Mouse (Mus musculus) heart, embryonic 12.5 days (tissue): ENCODE data around the gene Enho. TPM values are rescaled to one million over a fixed set of nuclear protein-coding genes. Genes with fewer than 3 reads are reported as not detected.
A peak's percentile ranks its signal among the peaks of the same experiment; 100 is the strongest.

Experiments used
- ATAC-seq: fragments of 200-750 bp; cut with Nextera tagmentation; 2 replicates; pipeline ENCODE4 v1.8.0; 2017; ENCODE audit warnings: moderate TSS enrichment, moderate library complexity; ENCODE audit not compliant: insufficient number of reproducible peaks, low FRiP score
- H3K27ac ChIP-seq: fragments of 300-500 bp; sonication (generic); 2 replicates; pipeline ENCODE4 v1.5.1; 2016; ENCODE audit warnings: mild to moderate bottlenecking, moderate library complexity; ENCODE audit not compliant: poor library complexity, severe bottlenecking
- H3K27me3 ChIP-seq: fragments of 300-500 bp; sonication (generic); replicated peaks from 2 replicates; pipeline ENCODE4 v1.6.1; 2016; ENCODE audit warnings: mild to moderate bottlenecking, moderate library complexity
- H3K36me3 ChIP-seq: fragments of 300-500 bp; sonication (generic); 2 replicates; pipeline ENCODE4 v1.6.1; 2016; ENCODE audit warnings: mild to moderate bottlenecking, moderate library complexity
- H3K4me1 ChIP-seq: fragments of 300-500 bp; sonication (generic); replicated peaks from 2 replicates; pipeline ENCODE4 v1.6.1; 2016; ENCODE audit warnings: mild to moderate bottlenecking
- H3K4me2 ChIP-seq: fragments of 300-500 bp; sonication (generic); 2 replicates; pipeline ENCODE4 v1.6.1; 2016; ENCODE audit warnings: mild to moderate bottlenecking, moderate library complexity
- H3K4me3 ChIP-seq: fragments of 300-500 bp; sonication (generic); 2 replicates; pipeline ENCODE4 v1.5.1; 2016; ENCODE audit warnings: mild to moderate bottlenecking
- H3K9ac ChIP-seq: fragments of 300-500 bp; sonication (generic); 2 replicates; pipeline ENCODE4 v1.6.1; 2016; ENCODE audit warnings: mild to moderate bottlenecking, moderate library complexity
- H3K9me3 ChIP-seq: fragments of 300-500 bp; sonication (generic); replicated peaks from 2 replicates; pipeline ENCODE4 v1.6.1; 2016; ENCODE audit warnings: mild to moderate bottlenecking, moderate library complexity
- WGBS: fragments of 180-500 bp; shearing (Covaris S2); methylation state at CpG from one replicate; pipeline ENCODE4 v1.1.7; 2016; 5-methylcytosine and 5-hydroxymethylcytosine counted together
- polyA plus RNA-seq: library from polyadenylated mRNA; unstranded; fragments of >200 nt; fragmentation: Nextera tagmentation; extraction: Ambion mirVana; gene quantifications from 2 replicates; pipeline ENCODE4 v1.2.1, GENCODE M21; 2016

The Enho gene
- polyA plus RNA-seq, 1 experiment from 2014 or later, result 4.9 TPM

DNA sequence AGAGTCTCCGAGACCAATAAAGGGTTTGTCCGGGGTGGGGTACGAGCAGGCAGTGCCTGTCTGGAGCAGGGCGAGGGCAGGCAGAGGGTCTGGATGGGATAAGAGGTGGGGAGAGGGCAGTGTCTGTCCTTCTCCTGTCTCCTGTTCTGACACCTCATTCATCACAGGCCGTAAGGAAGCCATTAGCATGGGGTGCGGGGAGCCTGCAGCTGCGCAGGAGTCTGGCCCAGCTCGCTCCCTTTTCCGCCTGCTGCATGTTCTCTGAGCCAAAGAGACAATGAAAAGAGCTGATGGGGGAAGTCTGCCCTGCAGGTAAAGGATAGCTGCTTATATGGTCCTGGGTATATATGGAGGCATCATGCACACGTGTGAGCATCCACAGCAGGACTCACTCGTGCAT lies 22.6 kb upstream of the Enho start:
- Histone ChIP-seq H3K27me3 (peaks cover 52% of the 10 kb centered on the region), H3K4me1 (peaks cover 57% of the 10 kb centered on the region), H3K27ac (no peak overlapping the region), H3K9ac (no peak overlapping the region), H3K36me3 (0 out of 2 replicates have a peak, but pooled peaks cover under 1% of the 10 kb centered on the region), H3K4me2 (no peak overlapping the region), H3K4me3 (no peak overlapping the region), H3K9me3 (no peaks in the 10 kb centered on the region)
- ATAC-seq, result no peak
- WGBS, result 61% methylated on average over 11 of the region's 11 CpGs

DNA sequence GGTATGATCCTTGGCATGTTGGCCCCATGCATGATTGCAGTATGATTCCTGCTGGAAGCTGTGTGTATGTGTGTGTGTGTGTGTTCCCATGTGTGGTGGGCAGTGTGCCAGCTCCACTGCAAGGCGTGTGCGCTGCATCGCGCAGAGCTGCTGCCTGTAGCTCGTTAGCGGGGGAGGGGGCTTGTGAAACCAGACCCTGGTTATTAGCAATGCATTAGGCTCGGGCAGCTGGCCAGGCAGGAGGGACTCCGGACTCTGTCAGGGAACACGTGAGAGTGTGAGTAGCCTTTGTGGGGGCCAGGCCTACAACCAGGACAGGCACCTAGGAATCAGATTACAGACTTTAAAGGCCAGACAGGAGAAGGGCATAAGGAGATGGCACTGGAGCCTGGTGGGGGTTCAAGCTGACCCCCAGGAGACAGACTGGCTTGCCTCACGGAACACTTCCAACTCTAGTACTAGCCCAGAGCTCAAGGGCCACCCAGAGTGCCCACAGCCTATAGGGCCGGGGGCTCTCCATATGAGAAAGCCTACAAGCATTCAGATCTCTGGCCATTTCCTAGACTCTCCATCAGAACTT lies 20.8 kb upstream of the Enho start:
- H3K9me3 ChIP-seq, result no peaks in the 10 kb centered on the region
- H3K27me3 ChIP-seq, result peaks cover 62% of the 10 kb centered on the region
- H3K4me1 ChIP-seq, result peaks cover 57% of the 10 kb centered on the region
- H3K27ac ChIP-seq, result no peak overlapping the region
- no peak overlapping the region for H3K4me2 ChIP-seq
- H3K36me3 ChIP-seq, result 0 out of 2 replicates have a peak, but pooled peaks cover 2% of the 10 kb centered on the region
- 37% methylated on average over 11 of the region's 11 CpGs for whole genome bisulfite sequencing
- no peak overlapping the region for H3K4me3 ChIP-seq
- 0 out of 2 replicates have a peak, but pooled peaks have one; percentile 10 for ATAC-seq
- H3K9ac ChIP-seq, result no peak overlapping the region

DNA sequence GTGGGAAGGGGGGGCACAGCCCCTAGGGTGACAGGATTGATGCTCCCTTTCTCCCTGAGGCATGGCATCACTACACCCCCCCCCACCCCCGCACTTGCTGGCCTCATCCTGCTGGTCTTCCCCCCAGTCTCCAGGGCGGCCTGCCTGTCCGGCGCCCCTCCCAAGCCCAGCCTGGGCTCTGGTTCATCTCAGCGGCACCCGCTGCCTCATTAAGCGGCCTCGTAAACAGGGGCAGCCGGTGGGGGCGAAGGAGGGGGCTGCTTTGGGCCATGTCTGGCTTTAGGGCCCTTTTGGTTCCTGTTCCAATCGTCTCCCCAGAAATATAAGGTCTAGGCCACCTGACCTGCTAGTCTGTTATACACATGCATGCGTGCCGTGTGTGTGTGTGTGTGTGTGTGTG lies 19.4 kb upstream of the Enho start:
- Histone ChIP-seq H3K36me3 (0 out of 2 replicates have a peak, but pooled peaks cover 2% of the 10 kb centered on the region), H3K4me2 (no peak overlapping the region), H3K27me3 (peaks cover 67% of the 10 kb centered on the region), H3K4me1 (peaks cover 45% of the 10 kb centered on the region), H3K4me3 (no peak overlapping the region), H3K27ac (no peak overlapping the region), H3K9ac (no peak overlapping the region), H3K9me3 (no peaks in the 10 kb centered on the region)
- no peak for ATAC-seq
- WGBS, result 46% methylated on average over 13 of the region's 13 CpGs

DNA sequence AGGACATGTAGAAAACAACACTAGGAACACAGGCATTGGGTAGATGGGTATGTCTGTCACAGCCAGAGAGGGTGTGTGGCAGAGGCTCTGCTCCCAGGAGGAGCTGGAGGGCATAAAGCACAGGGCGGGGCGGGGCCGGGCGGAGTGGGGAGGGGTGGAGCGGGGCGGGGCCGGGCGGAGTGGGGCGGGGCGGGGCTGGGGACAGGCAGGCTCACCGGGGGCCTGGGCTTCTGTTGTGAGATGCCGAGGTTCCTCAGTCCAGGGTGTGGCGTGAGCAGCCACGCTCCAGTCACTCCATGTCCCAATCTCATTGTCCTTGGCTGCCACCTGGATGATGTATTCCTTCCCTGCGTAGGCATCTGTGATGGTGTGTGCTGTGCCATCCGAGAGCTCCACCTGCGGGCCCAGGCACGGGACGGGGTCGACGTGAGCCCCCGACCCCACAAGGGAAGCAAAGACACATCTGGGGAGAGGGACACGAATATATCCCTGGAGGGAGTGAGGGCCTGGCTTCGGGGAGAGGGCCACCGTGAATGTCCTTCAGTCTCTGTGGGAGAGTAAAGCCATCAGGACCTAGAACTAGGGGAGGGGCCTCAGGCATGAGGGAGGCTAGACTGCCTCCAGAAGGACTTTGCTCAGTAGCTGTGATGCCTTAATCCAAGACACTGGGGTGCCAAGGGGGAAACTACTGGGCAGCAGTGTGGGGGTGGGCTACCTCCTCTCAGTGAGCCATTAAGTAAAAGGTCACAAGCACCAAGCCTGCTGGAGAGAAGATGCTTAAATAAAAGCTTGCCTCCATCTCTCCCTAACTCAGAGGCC lies 18.7 kb upstream of the Enho start:
- peak overlapping the region; percentile 19 for H3K4me2 ChIP-seq
- ATAC-seq, result 0 out of 2 replicates have a peak, but pooled peaks have one; percentile 30

DNA sequence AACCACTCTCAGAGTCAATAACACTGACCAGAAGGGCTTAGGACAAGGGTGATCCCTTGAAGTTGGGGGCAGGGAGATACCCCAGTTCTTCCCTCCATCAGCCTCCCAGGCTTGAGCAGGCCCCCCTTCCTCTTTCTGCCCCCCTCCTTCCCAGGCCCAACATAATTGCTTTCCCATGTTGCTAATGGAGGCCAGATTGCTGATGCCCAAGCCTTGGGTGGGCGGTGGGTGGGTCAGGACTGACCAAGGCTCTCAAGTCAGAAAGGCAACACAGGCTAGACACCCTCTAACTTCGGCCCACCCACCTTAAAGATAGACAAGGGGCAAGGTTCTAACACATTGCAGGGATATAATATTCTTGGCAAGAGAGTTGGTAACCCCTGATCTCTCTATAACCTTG lies 15.4 kb upstream of the Enho start:
- H3K9me3 ChIP-seq, result no peaks in the 10 kb centered on the region
- no peak overlapping the region for H3K9ac ChIP-seq
- peaks cover 19% of the 10 kb centered on the region for H3K4me1 ChIP-seq
- ATAC-seq, result no peak
- peaks cover 45% of the 10 kb centered on the region for H3K27me3 ChIP-seq
- no peak overlapping the region for H3K27ac ChIP-seq
- 75% methylated on average over 2 of the region's 2 CpGs for WGBS
- H3K4me2 ChIP-seq, result no peak overlapping the region
- 0 out of 2 replicates have a peak, but pooled peaks cover 2% of the 10 kb centered on the region for H3K36me3 ChIP-seq
- no peak overlapping the region for H3K4me3 ChIP-seq

More for the DNA sequence above, 18.7 kb upstream of the Enho start:
- H3K4me1 ChIP-seq, result peaks cover 37% of the 10 kb centered on the region
- peak overlapping the region; percentile 14; the same call in 1 of the 2 replicates for H3K9ac ChIP-seq
- no peak overlapping the region for H3K4me3 ChIP-seq
- no peak overlapping the region for H3K27ac ChIP-seq
- 17% methylated on average over 25 of the region's 25 CpGs for WGBS
- no peaks in the 10 kb centered on the region for H3K9me3 ChIP-seq
- H3K36me3 ChIP-seq, result 0 out of 2 replicates have a peak, but pooled peaks cover 2% of the 10 kb centered on the region
- H3K27me3 ChIP-seq, result peaks cover 67% of the 10 kb centered on the region

DNA sequence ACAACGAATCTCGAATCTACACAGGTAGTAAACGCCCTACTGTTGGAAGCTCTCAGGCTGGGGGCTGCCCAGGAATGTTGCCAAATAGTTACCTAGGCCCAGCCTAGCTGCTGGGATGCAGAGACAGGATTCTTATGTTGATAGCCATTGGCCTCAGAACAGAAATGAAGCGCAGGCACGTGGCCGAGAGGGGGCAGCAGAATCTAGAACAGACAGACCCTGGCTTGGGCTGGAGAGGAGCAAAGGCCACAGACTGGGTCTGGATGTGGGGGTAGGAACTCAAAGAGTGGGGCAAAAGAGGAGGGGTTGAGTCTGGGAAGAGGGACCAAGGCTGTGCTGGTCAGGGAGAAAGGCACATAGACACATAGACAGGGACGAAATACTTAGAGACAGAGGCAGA lies 14.1 kb upstream of the Enho start:
- no peak overlapping the region for H3K4me2 ChIP-seq
- WGBS, result 22% methylated on average over 7 of the region's 7 CpGs
- H3K4me3 ChIP-seq, result no peak overlapping the region
- peaks cover 36% of the 10 kb centered on the region for H3K27me3 ChIP-seq
- 0 out of 2 replicates have a peak, but pooled peaks cover 2% of the 10 kb centered on the region for H3K36me3 ChIP-seq
- peaks cover 7% of the 10 kb centered on the region for H3K4me1 ChIP-seq
- H3K27ac ChIP-seq, result no peak overlapping the region
- ATAC-seq, result no peak
- H3K9me3 ChIP-seq, result no peaks in the 10 kb centered on the region
- H3K9ac ChIP-seq, result no peak overlapping the region

DNA sequence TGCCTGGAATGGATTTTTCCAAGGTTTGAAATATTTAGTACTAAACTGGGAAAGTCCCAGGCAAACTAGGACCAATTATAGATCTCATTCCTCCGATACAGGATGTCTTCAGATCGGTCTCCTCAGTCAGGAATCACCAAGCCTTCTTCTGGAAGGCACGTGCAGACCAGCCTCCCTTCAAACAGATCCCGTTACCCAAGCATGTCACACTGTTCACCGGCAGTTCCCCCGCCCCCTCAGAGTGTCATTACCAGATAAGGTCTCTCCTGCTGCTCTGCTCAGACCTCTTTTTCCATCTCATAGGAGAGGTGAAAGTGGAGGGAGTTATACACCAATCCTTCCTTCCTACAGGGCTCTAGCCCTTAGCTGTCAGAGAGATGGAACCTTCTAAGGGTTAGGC lies 13.6 kb upstream of the Enho start:
- Histone ChIP-seq H3K36me3 (0 out of 2 replicates have a peak, but pooled peaks cover 2% of the 10 kb centered on the region), H3K27ac (no peak overlapping the region), H3K9ac (no peak overlapping the region), H3K4me3 (no peak overlapping the region), H3K4me2 (no peak overlapping the region), H3K9me3 (no peaks in the 10 kb centered on the region), H3K4me1 (peaks cover 3% of the 10 kb centered on the region), H3K27me3 (peaks cover 31% of the 10 kb centered on the region)
- WGBS, result 49% methylated on average over 6 of the region's 6 CpGs
- no peak for ATAC-seq

DNA sequence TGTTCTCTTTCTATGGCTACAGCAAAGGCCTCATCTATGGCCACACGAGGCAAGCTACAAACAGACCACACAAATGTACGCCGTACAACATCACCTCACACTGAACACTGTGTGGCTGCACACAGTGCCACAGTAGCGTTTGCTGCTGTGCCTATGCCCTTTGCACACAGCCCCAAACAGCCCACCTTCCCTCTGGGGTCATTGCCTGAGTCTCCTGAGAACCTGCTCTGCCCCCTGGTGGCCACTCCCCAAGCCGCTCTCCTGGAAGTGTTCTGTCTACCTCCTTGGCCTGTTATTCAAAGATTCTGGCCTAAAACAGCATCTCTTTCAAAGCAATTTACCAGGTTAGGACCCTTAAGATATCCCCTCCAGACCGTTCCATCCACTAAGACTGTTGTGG lies 13.2 kb upstream of the Enho start:
- Histone ChIP-seq H3K9me3 (no peaks in the 10 kb centered on the region), H3K27me3 (peaks cover 32% of the 10 kb centered on the region), H3K9ac (no peak overlapping the region), H3K4me1 (no peaks in the 10 kb centered on the region), H3K36me3 (0 out of 2 replicates have a peak, but pooled peaks cover 2% of the 10 kb centered on the region), H3K4me2 (no peak overlapping the region), H3K4me3 (no peak overlapping the region), H3K27ac (no peak overlapping the region)
- ATAC-seq, result no peak
- WGBS, result 48% methylated on average over 6 of the region's 6 CpGs

- H3K4me2 ChIP-seq, result no peak overlapping the region
- H3K9me3 ChIP-seq, result no peaks in the 10 kb centered on the region
- no peaks in the 10 kb centered on the region for H3K36me3 ChIP-seq
- no peak overlapping the region for H3K9ac ChIP-seq
- WGBS, result 58% methylated on average over 7 of the region's 7 CpGs
- H3K27me3 ChIP-seq, result 0 out of 2 replicates have a peak, but pooled peaks cover 8% of the 10 kb centered on the region
- no peaks in the 10 kb centered on the region for H3K4me1 ChIP-seq
- no peak overlapping the region for H3K27ac ChIP-seq
- no peak overlapping the region for H3K4me3 ChIP-seq
- no peak for ATAC-seq
Observed at GRCm38 (mm10) chr4:41648627-41649026, 8.5 kb upstream of the Enho start.

GRCm38 (mm10) chr4:41648157-41648556 lies 8.0 kb upstream of the Enho start:
- Histone ChIP-seq H3K4me2 (no peak overlapping the region), H3K9ac (no peak overlapping the region), H3K27ac (no peak overlapping the region), H3K9me3 (no peaks in the 10 kb centered on the region), H3K4me3 (no peak overlapping the region), H3K36me3 (no peaks in the 10 kb centered on the region), H3K27me3 (0 out of 2 replicates have a peak, but pooled peaks cover 8% of the 10 kb centered on the region), H3K4me1 (no peaks in the 10 kb centered on the region)
- no peak for ATAC-seq
- WGBS, result 59% methylated on average over 4 of the region's 4 CpGs

DNA sequence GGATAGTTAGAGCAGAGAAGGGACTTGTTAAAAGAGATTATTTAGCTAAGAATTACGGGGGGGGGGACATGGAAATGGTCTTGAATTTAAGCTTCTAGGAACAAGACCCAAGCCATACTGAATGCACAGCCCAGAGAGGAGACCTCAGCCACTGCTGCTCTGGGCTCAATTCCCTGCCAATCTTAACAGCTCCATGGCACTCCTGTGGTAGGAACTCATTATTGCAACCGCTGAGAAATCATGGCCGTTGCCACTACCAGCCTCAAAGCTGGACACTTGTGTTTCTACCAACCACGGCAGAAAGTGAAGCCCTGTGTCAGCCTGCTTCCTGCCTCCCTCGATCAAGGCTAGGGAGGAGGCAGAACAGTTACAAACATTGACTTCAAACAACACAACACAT lies 5.4 kb upstream of the Enho start:
- ATAC-seq, result no peak
- no peaks in the 10 kb centered on the region for H3K4me1 ChIP-seq
- 0 out of 2 replicates have a peak, but pooled peaks cover 5% of the 10 kb centered on the region for H3K27me3 ChIP-seq
- no peak overlapping the region for H3K9ac ChIP-seq
- WGBS, result 17% methylated on average over 5 of the region's 5 CpGs
- no peaks in the 10 kb centered on the region for H3K9me3 ChIP-seq
- H3K4me3 ChIP-seq, result no peak overlapping the region
- H3K36me3 ChIP-seq, result no peaks in the 10 kb centered on the region
- no peak overlapping the region for H3K4me2 ChIP-seq
- H3K27ac ChIP-seq, result no peak overlapping the region
